Mouse (Mus musculus) urinary bladder, adult 2 months (tissue): ENCODE measurements at regions not wholly inside any gene's neighbourhood (a gene's known extent, or its start where the extent isn't known, plus 50 kb on each side); places are given as distances from the start of the nearest gene placed in this dataset.

Experiments
- DNase-seq: peaks from one replicate; pipeline ENCODE4 v3.0.0; 2022; ENCODE audit warnings: low spot score

- no peak for DNase-seq
Observed at GRCm38 (mm10) chr8:112933815-112934214, 364.0 kb downstream of the Cntnap4 start.

DNA sequence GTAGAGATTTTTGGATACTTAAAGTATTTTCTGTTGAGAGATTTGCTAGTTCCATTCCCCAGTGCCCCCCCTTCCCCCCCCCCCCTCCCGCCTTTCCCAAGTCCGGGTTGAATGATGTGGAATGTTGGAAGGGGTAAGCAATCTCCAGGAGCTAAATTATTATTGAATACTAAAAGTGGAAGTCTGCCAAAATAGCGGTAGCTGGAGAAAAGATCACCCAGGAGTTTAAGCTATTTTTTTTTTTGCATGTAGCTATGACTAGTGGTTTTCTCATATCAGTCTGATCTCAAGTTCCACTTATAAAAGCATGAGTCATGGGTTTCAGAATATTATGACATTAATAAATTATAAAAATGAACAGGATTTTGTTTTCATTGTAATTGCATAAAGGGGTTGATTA is 365.6 kb downstream of the Cntnap4 start:
- DNase-seq: no peak

GRCm38 (mm10) chr8:112935897-112936719 is 366.3 kb downstream of the Cntnap4 start:
- no peak for DNase-seq

DNA sequence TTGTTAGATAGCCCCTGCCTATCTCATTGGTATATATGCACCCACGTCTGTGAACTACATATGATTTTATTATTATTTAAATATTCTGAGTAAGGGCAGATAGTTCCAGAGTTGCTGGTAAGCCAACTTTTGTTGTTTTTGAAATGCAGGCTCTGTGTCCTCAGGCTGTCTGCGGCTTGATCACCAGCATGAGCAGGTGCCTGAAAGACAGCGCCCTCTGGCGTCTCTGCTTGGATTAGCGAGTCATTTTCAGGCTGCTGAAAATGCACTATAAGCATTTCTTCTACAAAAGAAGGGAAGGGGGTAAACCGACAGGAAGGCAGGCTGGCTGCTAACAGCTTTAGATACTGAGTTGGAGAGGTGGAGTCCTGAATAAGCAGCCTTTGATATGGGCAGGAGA is 402.6 kb downstream of the Cntnap4 start:
- peak; percentile 27 for DNase-seq

DNA sequence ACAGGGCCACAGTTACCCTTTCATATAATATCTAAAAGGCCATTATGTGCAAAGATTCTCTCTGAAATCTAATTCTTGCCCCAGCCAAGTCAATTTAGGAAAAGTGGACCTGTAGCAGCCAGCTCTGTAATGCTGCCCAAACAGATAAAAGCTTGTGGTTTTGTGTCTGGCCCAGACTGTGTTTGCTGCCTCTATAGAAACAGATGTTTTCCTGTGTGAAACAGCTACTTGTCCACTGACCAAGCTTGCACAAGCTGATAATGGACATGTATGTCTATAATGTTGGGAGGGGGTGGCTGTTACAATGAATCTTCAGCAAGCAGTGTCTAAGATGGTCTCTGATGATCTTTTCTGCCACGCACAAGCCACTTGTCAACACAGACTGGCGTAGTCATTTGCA is 405.9 kb downstream of the Cntnap4 start:
- no peak for DNase-seq

GRCm38 (mm10) chr8:112976312-112976711 is 406.5 kb downstream of the Cntnap4 start:
- DNase-seq: no peak

GRCm38 (mm10) chr8:112993781-112994180 is 423.9 kb downstream of the Cntnap4 start:
- no peak for DNase-seq

- no peak for DNase-seq
Observed at GRCm38 (mm10) chr8:113007356-113007755, 437.5 kb downstream of the Cntnap4 start.

DNA sequence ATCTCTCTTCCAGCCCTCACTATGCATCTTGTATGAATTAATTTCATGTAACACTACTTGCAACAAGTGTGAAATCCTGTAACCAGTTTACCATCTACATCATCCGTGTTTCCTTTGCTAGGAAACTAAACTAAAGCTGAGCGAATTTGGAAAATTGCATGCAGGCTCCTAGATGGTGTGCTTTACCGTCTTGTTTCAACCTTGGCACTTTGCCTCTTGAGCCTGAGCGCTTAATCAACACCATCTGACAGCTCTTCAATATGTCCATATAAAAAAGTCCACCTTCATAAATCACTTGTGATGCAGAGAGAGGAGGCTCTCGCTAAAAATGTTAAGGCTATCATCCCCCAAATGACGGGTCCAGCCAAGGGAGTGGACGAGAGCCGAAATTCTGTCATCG is 459.0 kb downstream of the Cntnap4 start:
- DNase-seq: no peak

- no peak for DNase-seq
Observed at GRCm38 (mm10) chr8:113051770-113052473, 482.1 kb downstream of the Cntnap4 start.

DNA sequence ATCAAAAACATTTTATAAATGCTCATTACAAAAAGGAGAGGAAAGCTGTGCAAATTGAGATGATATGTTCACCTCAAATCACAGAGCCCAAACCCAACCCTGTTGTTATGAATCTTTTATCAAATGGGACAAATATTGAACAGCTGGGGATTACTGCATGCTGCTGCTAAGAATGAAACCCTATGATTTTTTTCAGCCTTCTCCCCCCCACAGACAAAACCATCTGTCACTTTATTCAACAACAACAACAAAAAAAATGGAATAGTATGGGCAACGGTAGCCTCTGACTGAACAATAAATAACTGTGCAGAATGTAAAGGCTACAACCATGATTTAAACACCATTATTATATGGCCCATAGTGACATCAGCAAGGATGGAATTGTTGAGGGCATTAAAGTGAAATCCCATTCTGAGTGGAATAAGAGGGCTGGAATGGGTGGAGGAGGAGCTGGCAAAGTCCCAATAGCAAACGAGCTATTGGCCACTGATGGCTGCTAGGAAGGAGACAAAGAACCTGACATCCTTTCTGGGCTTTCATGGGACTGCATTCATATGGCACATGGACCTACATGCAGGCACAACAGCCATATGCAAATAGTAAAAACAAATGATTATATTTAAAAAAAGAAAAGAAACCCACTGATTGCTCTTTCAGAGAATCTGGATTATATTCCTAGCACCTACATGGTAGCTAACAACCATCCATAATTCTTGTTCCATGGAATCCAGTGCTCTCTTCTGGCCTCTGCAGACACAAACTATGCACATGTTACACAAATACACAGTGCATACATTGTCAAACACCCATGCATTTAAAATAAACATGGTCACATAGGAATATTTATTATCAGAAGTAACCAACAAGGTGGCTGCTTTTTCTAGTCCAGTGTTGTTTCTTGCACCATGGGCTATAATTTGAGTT is 495.7 kb downstream of the Cntnap4 start:
- DNase-seq: no peak

DNA sequence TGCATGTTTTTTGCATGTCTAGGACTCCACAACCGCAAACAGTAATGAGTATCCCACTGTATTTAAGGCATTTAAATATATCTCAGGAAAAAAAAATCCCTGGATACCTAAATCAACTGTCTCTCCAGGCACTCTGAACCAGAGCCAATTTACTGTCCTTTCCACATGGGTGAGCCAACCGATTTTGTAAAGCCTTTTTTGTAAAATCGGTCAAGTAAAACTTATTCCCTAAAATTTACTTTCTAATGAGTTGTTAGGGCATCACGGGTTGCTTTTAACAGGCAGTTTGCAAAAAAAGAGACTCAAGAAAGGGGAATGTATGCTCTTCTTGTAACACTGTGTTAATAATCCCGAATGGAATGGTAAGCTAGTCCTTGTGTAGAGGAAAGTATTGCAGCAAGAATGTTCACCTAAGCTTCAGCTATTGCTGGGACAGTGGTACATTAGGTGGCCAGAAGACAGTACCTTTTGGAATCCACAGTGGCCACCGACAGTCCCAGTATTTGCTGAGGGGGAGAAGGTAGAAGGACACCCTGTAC is 496.4 kb downstream of the Cntnap4 start:
- DNase-seq: no peak

DNA sequence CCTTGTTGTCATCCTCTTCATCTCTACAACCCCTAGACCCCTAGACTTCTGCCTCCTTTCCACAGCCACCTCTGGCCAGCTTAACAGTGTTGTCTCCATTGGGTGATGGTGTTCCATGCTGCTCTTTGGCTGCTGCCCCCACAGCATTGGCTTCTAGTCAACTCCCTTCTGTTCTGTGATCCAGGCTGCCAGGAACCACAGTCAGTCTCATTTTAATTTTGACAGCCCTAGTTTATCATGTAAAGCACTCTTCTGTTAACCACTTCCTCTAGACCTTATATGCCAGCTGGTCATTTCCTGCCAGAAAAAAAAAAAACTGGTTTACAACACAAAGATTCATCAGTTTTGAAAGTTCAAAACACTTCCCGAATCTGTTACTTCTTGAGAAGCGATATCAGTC is 514.1 kb downstream of the Cntnap4 start:
- DNase-seq: no peak

DNA sequence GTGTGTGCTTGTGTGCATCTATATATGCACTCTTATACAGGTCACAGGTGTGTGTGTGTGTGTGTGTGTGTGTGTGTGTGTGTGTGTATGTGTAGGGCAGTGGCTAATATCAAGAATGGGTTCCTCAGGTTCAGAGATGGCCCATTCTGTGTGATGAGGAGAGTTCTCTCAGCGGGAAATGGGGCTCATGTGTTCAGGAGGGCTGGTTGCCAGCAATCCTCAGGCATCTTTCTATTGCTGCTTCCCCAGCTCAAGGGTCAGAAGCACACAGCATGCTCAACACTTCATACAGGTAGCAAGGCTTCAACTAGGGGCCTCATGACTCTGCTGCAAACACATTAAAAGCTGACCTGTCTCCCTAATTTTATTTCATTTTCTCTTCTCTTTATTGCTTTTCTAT is 517.7 kb downstream of the Cntnap4 start:
- DNase-seq: no peak

DNA sequence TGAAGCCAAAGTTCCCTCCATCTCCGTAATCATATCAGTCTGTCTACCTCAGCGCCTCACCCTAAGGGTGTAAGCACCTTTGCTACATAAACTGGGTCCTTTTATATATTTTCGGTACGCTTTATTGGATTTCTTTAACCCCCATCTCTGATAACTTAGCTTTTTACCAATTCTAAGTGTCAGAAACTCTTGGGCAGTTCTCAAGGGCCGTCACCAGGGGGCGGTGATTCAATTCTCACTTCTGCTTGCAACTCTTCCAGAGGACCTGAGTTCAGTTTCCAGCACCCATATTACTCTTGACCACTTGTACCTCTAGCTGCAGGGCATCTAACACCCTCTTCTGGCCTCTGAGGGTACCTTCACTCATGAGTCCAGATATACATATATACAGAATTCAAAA is 523.7 kb upstream of the Mon1b start:
- no peak for DNase-seq

DNA sequence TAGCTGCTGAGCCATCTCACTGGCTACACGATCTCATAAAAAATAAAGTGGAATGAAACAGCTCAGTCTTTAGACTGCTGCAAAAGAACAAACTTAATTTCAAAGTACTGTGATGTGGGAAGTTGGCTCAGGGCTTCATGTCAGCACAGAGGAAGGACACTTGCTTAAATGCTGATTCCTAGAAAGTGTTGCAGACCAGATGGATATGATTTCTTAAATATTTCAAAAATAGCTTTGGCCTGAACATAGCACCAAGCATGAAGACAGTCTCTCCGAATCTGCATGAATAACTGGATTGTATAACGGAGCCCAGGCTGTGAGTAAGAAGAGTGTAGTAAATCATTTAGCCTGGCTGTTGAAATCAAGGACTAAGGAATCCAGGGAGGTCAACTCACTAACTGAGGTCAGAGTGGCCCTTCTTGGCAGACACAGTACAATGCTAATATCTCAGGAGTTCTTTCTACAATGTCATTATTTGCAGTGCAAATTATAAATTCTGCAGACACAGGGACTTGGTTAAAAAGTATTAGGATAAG is 521.2 kb upstream of the Mon1b start:
- no peak for DNase-seq

GRCm38 (mm10) chr8:113117241-113117640 is 518.1 kb upstream of the Mon1b start:
- no peak for DNase-seq

DNA sequence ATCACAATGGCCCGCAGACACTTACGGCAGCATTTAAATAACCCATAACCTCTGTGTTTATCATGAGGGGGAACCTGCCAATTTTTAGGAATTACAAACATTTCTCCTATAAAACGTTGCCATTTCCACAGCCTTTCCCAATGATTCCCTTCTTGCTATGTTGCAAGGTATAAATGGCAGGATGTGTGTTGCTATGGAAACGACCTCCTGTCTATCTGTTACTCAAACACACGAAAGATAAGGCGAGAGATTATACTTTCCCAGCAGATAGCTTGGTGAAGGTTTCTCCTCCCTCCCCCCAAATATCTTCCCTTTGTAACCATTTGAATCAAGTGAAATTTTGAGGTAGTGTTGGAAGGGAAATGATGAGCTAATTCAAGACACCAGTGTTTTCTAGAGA is 509.8 kb upstream of the Mon1b start:
- DNase-seq: no peak

DNA sequence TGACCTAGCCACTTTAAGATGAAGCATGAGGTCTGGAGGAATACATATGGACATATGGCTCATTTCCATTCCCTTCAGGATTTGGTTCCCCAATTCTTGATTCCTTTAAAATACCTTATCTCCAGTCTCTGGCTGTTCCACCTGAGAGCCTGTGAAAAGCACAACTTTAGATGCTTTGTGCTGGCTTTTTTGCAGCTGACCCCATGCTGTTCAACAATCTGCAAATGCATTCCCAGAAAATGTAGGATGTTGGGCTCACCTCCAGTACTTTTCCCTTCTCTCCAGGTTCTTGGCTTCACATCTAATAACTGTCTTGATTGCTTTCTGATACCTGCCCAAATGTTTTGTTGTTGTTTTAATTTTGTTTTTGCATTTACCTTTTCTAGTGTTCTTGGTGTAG is 498.0 kb upstream of the Mon1b start:
- no peak for DNase-seq

GRCm38 (mm10) chr8:113140021-113140420 is 495.4 kb upstream of the Mon1b start:
- DNase-seq: no peak

- no peak for DNase-seq
Observed at GRCm38 (mm10) chr8:113141131-113141530, 494.3 kb upstream of the Mon1b start.

GRCm38 (mm10) chr8:113176591-113176990 is 458.8 kb upstream of the Mon1b start:
- no peak for DNase-seq
